Mouse (Mus musculus) retina, postnatal 1 day (tissue): ENCODE results near the gene Hand2.
A peak's percentile ranks its signal among the peaks of the same experiment; 100 is the strongest.

Experiments
- DNase-seq: peaks from one replicate; pipeline ENCODE4 v3.0.0-alpha.2; 2012

Gene Hand2

DNA sequence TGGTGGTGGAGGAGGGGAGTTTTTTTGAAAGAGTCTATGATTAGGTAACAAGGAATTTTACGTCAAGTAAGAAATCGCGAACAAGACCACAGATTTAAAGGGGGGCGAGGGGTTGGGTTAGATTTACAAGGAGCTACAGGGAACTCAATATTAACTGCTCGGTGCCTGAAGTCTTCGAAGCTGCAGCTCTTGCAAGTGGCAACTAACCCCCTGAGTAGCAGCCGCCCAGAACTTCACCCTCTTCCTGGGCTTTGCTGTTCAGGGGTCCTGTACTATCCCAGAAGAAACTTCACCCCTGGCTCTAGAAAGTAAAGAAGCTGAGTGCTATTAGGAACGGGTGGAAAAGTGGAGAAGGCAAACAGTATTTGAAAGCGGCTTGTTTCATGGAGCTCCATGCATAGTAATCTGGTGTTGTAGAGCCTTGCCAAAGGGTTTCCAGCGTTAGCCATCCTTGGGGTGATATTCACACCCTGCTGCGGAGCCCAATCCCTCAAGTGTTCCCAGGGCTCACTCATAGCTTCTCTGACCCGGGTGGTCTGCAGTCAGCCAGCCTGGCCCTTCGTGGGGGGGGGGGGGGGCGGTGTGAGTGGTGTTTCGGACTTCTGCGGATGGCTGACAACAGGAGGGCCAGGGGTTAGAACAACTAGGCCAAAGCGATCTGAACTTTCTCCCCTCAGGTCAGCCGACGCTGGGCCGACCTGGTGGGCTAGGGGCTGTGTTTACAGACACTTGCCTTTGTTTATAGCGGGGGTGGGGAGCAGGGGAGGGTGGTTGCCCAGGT, 4.5 kb downstream of the Hand2 start:
- DNase-seq, result no peak

DNA sequence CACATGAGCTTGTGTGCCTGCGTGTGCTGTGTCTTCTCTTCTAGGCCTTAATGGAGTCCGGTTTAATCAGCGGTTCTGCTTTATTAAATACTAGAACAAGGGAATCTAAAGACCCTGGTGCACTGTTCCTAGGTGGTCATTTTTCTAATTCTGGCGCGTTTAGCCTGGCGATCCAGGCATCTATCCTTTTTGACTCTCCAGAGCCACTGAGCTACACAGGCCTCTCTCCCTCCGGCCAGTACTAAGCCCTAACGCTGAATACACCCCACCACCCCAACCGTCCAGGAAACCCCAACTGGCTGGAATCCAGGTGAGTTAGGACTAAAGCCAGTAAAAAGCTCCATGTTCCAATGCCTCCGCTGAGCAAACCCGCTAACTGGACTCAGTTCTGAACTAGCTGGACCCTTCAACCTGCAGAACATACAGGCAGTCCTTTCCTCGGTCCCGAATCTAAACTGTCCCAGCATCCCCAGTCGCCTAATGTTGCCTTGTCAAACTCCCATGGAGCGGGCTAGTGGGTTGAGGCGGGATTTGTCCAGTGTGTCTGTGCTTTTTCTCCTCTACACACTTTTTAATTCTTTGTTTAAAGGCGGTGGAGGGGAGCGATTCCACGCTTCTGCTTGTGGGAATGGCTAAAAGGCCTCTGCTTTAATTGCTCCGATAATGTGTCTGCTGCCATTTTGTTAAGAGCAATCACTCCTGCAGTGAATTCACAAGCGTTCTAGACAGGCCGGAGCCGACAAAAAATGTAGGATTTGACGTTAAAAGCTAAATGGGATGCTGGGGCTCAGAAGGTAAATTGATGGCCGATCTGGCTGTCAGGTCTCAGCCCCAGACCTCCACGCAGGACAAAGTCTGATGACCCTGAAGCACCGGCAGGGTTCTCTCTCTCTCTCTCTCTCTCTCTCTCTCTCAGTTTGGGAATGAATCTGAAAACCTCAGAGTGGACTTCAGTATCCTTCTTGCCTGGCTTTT, 5.6 kb downstream of the Hand2 start:
- no peak for DNase-seq

DNA sequence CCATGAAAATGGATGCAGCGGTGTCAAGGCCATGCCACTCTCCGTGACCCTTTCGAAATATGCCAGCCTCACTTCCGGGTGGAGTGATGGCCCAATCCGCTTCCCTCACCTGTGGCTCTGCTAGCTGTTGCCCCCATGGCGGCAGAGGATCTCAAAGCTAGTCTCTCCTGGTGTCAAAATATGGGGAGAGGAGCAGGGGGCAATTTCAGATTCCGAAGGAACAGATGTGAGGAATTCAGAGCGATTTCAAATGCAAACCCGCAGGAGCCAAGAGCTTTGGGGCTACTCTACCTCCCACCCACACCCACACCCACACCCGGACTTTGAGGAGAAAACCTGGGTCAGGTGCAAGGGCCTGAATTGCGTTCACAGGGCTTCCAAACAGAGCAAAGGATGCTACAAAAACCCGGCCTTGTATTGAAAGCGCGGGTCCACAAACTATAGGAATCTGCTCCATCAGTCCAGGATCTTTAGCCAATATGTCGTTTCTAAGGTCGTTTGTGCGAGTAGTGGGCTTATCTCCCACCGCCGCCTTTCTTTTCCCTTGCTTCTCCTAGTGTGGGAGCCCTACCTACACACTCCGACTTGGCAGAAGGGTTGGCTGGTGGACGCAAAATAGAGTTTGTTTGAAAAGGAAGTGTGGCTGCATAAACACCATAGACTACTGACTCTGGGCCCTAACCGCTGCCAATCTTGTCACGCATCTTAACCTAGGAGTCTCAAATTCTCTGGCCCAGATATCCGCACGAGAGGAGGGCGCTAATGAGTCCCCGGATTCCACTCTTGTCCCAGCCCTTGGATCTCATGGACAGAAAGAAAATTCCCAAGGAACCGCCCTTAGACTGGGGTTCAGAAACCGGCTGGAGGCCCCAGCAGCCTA, 6.7 kb downstream of the Hand2 start:
- no peak for DNase-seq

DNA sequence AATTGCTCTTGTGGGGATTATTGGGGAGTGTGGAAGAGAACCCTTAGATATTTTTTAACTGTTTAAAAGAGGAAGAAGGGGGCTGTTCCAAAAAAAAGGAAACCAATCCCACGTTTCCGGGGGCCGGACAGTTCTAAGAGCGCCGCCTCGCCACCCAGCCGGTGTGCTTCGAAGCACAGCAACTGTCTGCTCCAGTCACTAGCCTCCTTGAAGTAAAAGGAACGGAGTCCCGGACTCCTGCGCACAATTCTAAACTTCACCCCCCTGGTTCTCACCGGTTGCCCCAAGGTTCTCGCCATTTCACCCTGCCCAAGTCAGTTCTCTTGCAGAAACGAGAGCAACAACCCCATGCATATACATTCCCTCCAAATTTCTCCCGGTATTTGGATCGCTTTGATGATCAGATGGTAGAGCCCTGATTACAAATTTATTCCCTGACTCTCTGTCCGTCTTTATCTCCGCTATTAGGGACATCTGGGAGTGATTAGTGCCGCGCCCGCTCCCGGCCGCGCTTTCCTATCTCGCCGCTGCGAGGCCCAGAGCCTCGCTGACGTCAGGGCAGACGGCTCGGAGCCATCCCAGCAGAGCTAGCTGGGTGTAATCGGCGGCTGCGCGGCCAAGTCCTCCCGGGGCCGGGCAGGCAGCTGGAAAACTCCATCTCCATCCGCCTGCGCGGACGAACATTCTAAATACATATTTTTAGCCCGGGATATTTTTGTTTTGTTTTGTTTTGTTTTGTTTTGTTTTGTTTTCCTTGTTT, 7.6 kb downstream of the Hand2 start:
- DNase-seq, result peak; percentile 84

DNA sequence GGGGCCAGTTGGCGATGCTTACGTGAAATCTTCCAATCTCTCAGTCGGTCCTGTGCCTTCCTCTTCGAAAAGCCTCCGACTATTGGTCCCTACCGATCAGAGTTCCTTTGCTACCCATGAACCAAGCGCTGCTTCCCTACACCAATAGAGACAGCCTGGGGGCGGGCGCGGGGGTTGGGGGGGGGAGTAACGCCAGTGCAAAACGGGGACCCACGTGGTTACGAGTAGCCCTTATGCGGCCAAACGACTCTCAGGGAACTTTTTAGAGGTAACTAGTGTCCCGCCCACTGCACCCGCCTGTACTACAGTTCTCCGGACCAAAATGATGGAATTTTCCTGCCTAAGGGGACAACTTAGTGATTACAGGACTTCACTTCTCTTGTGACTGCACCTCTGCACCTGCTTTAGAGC, 8.2 kb downstream of the Hand2 start:
- no peak for DNase-seq

DNA sequence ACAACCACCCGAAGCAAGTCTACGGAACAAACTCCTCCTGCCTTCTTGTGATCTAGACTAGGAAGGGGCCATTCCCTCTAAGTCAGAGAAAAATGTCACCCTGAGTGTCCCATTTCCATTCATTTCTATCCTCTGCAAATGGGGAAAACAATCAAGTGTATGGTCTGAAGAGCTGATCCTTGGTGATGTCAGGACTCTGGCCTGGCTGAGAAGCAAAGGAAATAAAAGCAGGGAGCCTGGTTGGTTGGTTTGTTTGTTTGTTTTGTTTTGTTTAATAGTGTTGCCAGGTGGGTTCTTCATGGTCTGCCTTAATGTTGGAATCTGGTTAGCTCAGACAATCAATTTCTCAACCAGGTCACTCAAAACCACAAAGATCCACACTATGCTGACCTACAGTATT, 9.3 kb downstream of the Hand2 start:
- DNase-seq, result no peak

GRCm38 (mm10) chr8:57331727-57332630, 11.2 kb downstream of the Hand2 start:
- DNase-seq, result no peak

DNA sequence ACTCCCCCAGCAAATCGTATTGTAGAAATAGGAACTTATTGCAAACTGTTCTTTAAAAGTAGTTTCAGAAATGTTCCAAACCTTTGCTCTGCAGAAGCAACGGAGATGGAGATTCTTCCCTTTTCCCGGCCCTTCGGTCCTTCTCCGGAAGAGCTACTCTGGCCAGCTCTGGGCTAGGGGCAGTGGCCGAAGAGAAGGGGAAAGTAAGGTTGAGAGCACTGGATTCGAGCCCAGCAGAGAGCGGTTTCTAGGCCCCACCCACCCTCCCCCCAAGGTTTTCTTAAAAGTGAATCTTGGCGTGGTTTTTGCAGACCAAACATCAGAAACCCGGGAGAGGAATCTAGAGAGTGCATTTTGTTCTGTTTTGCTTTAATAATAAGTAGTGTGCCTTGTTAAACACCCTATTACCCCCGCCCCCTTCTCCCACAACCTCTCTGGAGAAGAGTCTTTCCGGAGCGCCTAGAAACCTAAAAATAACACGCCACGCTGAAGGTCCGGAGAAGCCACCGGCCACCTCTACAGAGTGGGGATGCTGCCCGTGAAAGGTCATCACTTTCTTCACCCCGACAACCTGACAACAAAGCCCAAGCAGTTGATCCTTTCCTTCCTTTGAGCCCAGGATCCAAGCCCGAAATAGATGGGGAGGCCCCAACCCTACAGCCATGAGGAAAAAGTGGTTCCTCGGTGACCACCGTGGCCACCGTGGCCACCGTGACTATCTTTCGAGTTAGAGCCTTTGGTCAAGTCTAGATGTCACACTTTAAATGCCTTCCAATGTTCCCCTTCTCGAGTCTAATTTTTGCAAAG, 12.1 kb downstream of the Hand2 start:
- DNase-seq, result no peak

GRCm38 (mm10) chr8:57333483-57333770, 12.6 kb downstream of the Hand2 start:
- DNase-seq, result no peak

DNA sequence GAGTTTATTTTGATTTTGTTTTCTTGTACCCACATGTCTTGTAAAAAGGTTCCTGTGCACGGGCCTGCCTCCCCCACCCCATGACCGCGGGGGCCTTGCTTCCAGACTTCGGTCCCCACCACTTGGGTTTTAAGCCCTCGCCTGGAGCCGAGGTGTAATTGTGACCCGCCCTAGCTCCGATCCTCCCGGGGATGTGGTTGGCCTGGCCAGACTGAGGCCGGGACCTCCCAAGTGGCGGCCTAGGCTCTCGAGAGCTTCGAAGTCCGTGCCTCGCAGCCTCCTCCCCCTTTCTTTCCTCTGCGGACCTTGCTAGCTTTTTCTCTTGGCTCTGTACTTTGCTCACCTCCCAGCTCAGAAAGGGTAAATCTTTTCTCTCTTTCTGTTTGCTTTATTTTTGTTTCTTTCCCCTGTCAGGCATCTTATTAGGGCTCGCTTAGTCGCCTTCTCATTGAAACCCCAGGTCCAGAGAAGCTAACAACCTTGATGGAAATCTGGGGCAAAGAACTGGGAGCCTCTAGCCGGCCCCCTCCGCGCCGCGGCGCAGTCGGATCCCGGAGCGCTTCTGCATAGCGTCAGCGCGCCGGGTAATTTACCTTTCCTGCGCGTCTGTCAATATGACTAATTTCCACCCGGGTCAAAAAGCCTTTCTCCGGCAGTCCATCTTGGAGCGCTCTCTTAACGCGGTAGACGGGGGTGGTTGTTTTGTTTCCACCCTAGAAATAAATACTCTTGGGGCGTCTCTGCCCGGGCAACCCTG, 13.2 kb downstream of the Hand2 start:
- peak; percentile 63 for DNase-seq

- no peak for DNase-seq
Observed at GRCm38 (mm10) chr8:57334714-57335113, 13.9 kb downstream of the Hand2 start.

DNA sequence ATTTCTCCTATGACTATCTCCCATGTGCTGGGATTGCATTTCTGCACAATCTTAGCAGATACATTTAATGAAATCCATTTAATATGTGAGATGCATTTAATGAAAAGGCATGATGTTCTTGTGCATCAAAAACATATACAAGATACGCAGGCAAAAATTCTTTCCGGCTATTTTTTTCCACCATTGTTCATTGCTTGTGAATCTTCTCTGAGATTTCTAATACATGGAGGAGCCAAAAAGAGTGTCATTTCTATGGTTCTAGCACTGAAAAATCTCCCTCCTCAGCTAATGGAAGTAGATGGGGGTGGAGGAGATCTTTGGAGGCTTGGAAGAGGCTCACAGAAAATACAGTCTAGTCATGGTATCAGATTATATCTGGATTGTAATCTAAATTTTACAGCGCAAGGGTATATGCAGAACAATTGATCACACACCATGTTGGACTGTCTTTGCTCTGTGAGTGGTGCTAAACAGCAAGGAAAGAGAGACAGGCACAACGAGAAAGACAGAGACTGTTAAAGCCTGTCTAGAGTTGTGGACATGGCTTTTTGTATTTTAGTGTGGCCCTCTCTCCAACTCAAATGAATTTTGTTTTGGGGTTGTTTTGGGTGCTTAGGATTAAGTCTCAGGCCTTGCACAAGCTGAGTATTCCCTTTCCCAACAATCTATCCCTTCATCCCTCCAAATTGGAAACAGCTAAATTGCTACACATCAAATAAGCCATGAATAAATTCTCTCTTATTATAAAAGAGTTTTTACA, 16.7 kb downstream of the Hand2 start:
- DNase-seq, result no peak

GRCm38 (mm10) chr8:57339711-57340650, 19.2 kb downstream of the Hand2 start:
- no peak for DNase-seq

- DNase-seq, result no peak
Observed at GRCm38 (mm10) chr8:57340840-57341540, 20.2 kb downstream of the Hand2 start.

- DNase-seq, result no peak
Observed at GRCm38 (mm10) chr8:57341541-57341840, 20.7 kb downstream of the Hand2 start.

GRCm38 (mm10) chr8:57342386-57343090, 21.8 kb downstream of the Hand2 start:
- peak; percentile 6 for DNase-seq
